Mouse (Mus musculus): ENCODE measurements at regions not wholly inside any gene's neighbourhood (a gene's known extent, or its start where the extent isn't known, plus 50 kb on each side); places are given as distances from the start of the nearest gene placed in this dataset.

DNA sequence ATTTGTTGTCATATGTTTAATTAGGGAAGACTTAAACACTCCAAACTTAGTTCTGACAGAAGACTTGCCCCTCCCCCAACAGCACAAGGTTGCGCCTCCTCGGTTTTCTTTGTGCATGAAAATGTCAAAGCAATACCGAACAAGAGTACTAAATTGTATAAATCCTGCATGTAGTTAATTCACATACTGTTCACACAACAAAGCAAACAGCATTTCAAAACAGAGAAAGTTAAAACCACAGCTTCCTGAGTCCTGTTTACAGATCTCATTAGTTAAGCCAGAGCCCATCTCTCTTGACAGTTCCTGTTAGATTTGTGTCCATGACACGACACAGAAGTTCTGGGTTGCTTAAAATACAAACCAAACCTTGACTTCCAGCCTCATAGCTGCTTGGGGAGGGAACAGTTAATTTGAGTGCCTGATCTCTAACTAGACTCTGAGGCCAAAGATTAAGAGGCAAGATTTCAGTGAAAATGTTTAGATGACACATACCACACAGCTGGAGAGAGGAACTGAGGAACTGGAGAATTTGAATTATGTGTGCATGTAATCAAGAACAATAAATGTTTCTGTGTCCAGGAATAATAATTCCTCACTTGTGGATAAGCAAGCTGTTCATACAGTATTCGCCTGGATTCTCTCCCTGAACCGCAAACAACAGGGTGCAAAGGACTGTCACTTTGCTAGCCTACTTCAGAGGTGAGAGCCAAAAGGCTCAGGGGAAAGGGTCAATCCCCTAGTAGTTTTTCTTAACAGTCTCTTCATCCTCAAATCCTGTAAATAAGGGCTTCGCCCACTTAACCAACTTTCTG lies 113.3 kb upstream of the Tbl1xr1 start:
- TF ChIP-seq POLR2A (IDR thresholded peaks at IDR 0.05; ENCODE audit: extremely low read depth, insufficient read depth, low read length), result no peak
- TF ChIP-seq CTCF (IDR thresholded peaks at IDR 0.05; ENCODE audit: low read depth, low read length), result no peak
